Mouse (Mus musculus) neural tube, embryonic 14.5 days (tissue): ENCODE measurements around the gene Kif21b. TPM values are rescaled to one million over a fixed set of nuclear protein-coding genes. Genes with fewer than 3 reads are reported as not detected.

Experiments used
- ATAC-seq: fragments of 200-750 bp; cut with Nextera tagmentation; 2 replicates; pipeline ENCODE4 v1.8.0; 2017; ENCODE audit warnings: low read depth, mild to moderate bottlenecking, moderate TSS enrichment, moderate library complexity
- H3K27ac ChIP-seq: fragments of 300-500 bp; sonication (generic); 2 replicates; pipeline ENCODE4 v1.5.1; 2014; ENCODE audit warnings: low read depth, mild to moderate bottlenecking, control low read depth, low read length, moderate library complexity, mixed read lengths
- H3K27me3 ChIP-seq: fragments of 300-500 bp; sonication (generic); 2 replicates; pipeline ENCODE4 v1.6.1; 2014; ENCODE audit warnings: low read length; ENCODE audit not compliant: control insufficient read depth, insufficient read depth
- H3K36me3 ChIP-seq: fragments of 300-500 bp; sonication (generic); 2 replicates; pipeline ENCODE4 v1.6.1; 2014; ENCODE audit warnings: low read length, mixed read lengths; ENCODE audit not compliant: control insufficient read depth, insufficient read depth
- H3K4me1 ChIP-seq: fragments of 300-500 bp; sonication (generic); 2 replicates; pipeline ENCODE4 v1.6.1; 2014; ENCODE audit warnings: low read length; ENCODE audit not compliant: control insufficient read depth, insufficient read depth
- H3K4me2 ChIP-seq: fragments of 300-500 bp; sonication (generic); 2 replicates; pipeline ENCODE4 v1.6.1; 2014; ENCODE audit warnings: mild to moderate bottlenecking, low read depth, low read length, control low read depth
- H3K4me3 ChIP-seq: fragments of 300-500 bp; sonication (generic); 2 replicates; pipeline ENCODE4 v1.5.1; 2014; ENCODE audit warnings: low read depth, low read length, control low read depth, mixed read lengths
- H3K9ac ChIP-seq: fragments of 300-500 bp; sonication (generic); replicated peaks from 2 replicates; pipeline ENCODE4 v1.6.1; 2014; ENCODE audit warnings: low read depth, mild to moderate bottlenecking, control low read depth, low read length, mixed read lengths
- H3K9me3 ChIP-seq: fragments of 300-500 bp; sonication (generic); 2 replicates; pipeline ENCODE4 v1.6.1; 2016; ENCODE audit warnings: low read length; ENCODE audit not compliant: control insufficient read depth
- WGBS: fragments of 180-500 bp; shearing (Covaris S2); extraction: QIAGEN DNeasy Blood & Tissue Kit; methylation state at CpG from one replicate; pipeline ENCODE4 v1.1.7; 2014; 5-methylcytosine and 5-hydroxymethylcytosine counted together
- polyA plus RNA-seq: library from polyadenylated mRNA; unstranded; fragments of >200 nt; fragmentation: Nextera tagmentation; extraction: Ambion mirVana; gene quantifications from 2 replicates; pipeline ENCODE4 v1.2.1, GENCODE M21; 2014

The Kif21b gene
- polyA plus RNA-seq, 1 experiment from 2014 or later, result 54.5 TPM

GRCm38 (mm10) chr1:136126159-136126765 lies 4.9 kb upstream of the Kif21b start:
- H3K9me3 ChIP-seq, result no peaks in the 10 kb centered on the region
- H3K27me3 ChIP-seq, result no peaks in the 10 kb centered on the region
- H3K4me3 ChIP-seq, result no peak overlapping the region
- H3K27ac ChIP-seq, result no peak overlapping the region
- no peaks in the 10 kb centered on the region for H3K36me3 ChIP-seq
- no peak overlapping the region for H3K4me2 ChIP-seq
- no peak overlapping the region for H3K9ac ChIP-seq
- 86% methylated on average over 10 of the region's 10 CpGs for WGBS
- H3K4me1 ChIP-seq, result peaks cover 5% of the 10 kb centered on the region; the same call in 1 of the 2 replicates
- ATAC-seq, result no peak

- ATAC-seq, result no peak
- 81% methylated on average over 10 of the region's 10 CpGs for WGBS
- Histone ChIP-seq H3K27me3 (no peaks in the 10 kb centered on the region), H3K4me2 (no peak overlapping the region), H3K9me3 (no peaks in the 10 kb centered on the region), H3K27ac (no peak overlapping the region), H3K36me3 (no peaks in the 10 kb centered on the region), H3K9ac (no peak overlapping the region), H3K4me1 (peaks cover 5% of the 10 kb centered on the region; the same call in 1 of the 2 replicates), H3K4me3 (no peak overlapping the region)
Observed at GRCm38 (mm10) chr1:136126895-136127294, 4.3 kb upstream of the Kif21b start.

DNA sequence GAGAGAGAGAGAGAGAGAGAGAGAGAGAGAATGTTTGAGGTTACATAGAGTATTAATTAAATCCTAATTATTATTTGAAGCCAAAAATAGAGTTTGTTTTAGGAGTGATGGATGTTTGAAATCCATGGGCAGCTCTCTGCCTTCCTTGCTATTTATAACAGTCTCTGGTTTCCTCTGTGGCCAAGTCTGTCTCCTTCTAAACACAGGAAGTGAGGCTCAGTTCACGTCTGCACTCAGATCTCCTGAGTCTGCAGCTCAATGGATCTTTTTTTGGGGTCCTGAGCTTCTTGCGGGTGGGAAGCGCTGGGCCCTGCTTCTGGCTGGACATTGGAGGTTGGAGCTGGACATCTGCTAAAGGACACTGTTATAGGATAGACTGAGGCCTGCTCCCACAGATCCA lies 3.3 kb upstream of the Kif21b start:
- WGBS, result 69% methylated on average over 3 of the region's 3 CpGs
- Histone ChIP-seq H3K9ac (no peak overlapping the region), H3K4me3 (no peak overlapping the region), H3K36me3 (no peaks in the 10 kb centered on the region), H3K27me3 (no peaks in the 10 kb centered on the region), H3K9me3 (no peaks in the 10 kb centered on the region), H3K27ac (no peak overlapping the region), H3K4me2 (no peak overlapping the region), H3K4me1 (peaks cover 5% of the 10 kb centered on the region; the same call in 1 of the 2 replicates)
- ATAC-seq, result no peak

DNA sequence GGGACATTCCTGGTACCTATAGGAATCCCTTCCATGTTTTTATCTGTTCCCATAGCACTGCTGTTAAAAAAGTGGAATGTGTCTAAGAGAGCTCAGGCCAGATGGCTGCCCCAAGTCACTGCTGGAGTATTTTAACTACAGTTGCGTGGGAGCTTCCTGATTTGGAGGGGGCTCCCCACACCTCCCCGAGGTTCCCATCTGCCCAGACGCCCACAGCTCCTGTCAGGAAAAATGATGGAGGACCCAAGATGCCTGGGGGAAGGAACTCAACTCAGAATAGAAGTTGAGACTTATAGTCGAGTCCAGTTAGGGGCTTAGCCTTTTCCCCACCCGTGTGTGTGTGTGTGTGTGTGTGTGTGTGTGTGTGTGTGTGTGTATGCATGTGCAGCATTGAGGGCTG lies 2.8 kb upstream of the Kif21b start:
- ATAC-seq, result no peak
- no peaks in the 10 kb centered on the region for H3K9me3 ChIP-seq
- 44% methylated on average over 5 of the region's 5 CpGs for whole genome bisulfite sequencing
- no peak overlapping the region for H3K4me2 ChIP-seq
- no peak overlapping the region for H3K4me3 ChIP-seq
- H3K36me3 ChIP-seq, result no peaks in the 10 kb centered on the region
- peaks cover 5% of the 10 kb centered on the region; the same call in 1 of the 2 replicates for H3K4me1 ChIP-seq
- H3K27ac ChIP-seq, result no peak overlapping the region
- no peak overlapping the region for H3K9ac ChIP-seq
- H3K27me3 ChIP-seq, result no peaks in the 10 kb centered on the region

DNA sequence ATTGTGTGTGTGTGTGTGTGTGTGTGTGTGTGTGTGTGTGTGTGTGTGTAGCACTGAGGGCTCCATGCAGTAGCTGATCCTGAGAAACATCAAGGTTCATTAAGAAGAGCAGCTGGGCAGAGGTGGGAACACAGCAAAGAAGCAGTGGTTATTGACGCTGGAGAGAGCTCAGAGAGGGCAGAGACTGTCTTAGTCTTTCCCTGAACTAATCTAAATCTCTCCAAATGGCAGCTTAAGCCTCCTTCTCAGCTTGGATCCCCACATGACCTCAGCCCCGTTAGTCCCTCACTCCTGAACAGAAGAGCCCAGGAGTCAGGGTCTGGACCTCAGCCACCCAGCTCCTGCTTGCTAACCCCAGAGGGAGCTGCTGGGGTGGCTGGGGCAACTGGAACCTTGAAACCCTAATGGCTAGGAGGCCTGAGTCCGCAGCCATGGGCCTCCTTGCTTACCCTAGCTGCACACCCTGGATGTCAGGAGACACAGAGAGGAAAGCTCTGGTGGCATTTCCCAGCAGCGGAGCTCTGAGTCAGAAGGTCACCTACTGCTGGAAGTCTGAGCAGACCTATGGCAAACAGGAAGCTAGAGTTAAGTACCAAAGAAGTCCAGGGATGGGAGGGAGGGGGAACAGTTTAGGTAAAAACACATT lies 2.1 kb upstream of the Kif21b start:
- no peak overlapping the region for H3K4me3 ChIP-seq
- no peak for ATAC-seq
- no peak overlapping the region for H3K9ac ChIP-seq
- no peaks in the 10 kb centered on the region for H3K9me3 ChIP-seq
- H3K4me2 ChIP-seq, result no peak overlapping the region
- peaks cover 11% of the 10 kb centered on the region for H3K4me1 ChIP-seq
- no peaks in the 10 kb centered on the region for H3K36me3 ChIP-seq
- WGBS, result 67% methylated on average over 4 of the region's 4 CpGs
- H3K27ac ChIP-seq, result no peak overlapping the region
- H3K27me3 ChIP-seq, result no peaks in the 10 kb centered on the region

- WGBS, result 49% methylated on average over 3 of the region's 3 CpGs
Observed at GRCm38 (mm10) chr1:136130107-136130506, 1.1 kb upstream of the Kif21b start.

DNA sequence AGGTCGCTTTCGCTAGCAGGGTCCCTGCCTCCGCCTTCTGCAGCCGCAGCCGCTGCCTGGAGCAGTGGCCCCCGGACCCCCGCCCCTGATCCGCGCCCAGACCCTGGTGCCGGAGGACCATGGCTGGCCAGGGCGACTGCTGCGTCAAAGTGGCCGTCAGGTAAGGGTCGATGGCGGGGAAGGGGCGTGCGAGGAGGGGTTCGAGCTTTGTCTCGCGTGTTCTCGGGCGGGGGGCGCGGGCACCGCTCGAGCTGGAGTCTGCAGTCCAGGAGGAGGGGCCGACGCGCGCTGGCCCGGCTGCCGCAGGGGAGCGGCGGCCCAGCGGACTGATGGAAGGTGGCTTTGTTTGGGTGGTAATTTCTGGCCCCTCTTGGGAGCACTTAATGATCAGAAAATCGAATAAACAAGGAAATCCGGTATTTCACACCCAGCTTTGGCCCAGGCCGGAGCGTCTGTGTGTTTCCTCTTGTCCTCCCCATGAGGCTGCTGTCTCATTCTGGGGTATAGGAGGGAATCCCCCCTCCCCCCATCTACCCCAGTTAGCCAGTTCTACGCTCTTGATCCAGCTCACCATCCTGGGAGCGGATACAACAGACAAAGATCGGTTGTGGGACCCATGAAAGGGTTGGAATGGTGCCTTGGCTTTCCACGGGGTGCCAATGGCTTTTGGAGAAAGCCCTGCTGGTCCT lies 558 bp downstream of the Kif21b start:
- Histone ChIP-seq H3K4me1 (peaks cover 38% of the 10 kb centered on the region), H3K36me3 (no peaks in the 10 kb centered on the region), H3K4me2 (peak overlapping the region; percentile 67), H3K9me3 (no peaks in the 10 kb centered on the region), H3K27ac (peak overlapping the region; percentile 91), H3K9ac (peak overlapping the region; percentile 97), H3K27me3 (no peaks in the 10 kb centered on the region), H3K4me3 (peak overlapping the region; percentile 98)
- ATAC-seq, result peak; percentile 65
- under 1% methylated on average over 40 of the region's 43 CpGs for WGBS

More at GRCm38 (mm10) chr1:136130107-136130506, 1.1 kb upstream of the Kif21b start:
- peak overlapping the region; percentile 67 for H3K4me2 ChIP-seq
- no peak overlapping the region for H3K27ac ChIP-seq
- no peak overlapping the region for H3K9ac ChIP-seq
- no peaks in the 10 kb centered on the region for H3K36me3 ChIP-seq
- H3K27me3 ChIP-seq, result no peaks in the 10 kb centered on the region
- no peaks in the 10 kb centered on the region for H3K9me3 ChIP-seq
- ATAC-seq, result no peak
- peaks cover 22% of the 10 kb centered on the region for H3K4me1 ChIP-seq
- no peak overlapping the region for H3K4me3 ChIP-seq

DNA sequence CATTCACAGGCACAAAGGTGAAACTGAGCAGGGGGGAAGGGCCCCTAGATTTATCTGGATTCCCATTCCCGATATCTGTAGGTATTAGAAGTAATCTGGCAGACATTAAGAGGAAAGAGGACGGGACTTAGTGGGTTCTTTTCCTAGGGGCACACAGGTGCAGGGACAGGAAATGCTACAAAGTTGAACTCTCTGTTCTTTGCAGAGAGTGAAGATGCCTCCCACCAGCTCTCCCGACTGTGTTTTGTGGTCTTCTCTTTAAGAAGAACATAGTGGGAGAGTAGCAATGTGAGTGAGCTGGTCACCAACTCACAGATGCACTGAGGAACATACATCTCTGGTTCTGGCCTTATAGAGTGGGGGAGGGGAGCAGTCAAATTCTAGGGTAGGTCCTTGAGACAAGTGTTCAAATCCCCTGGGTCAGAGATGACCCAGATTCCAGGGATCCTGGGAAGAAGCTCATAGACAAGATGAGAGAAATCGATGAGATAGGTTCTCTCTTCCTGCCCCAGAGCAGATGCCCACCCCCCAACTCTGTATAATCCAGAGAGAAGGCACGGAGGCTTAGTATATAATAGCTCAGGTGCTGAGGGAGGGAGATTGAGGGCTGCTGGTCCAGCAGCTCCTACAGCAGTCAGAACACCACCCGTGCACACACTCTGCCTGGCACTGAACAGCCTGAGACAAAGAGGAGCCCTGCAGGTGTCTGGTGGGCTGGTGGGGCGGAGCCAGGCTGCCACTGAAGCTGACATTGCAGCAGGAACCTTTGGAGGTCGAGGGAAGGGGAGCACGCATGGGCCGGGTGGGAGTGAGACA lies 1.4 kb downstream of the Kif21b start:
- Histone ChIP-seq H3K4me2 (peak overlapping the region; percentile 67), H3K27ac (peak overlapping the region; percentile 91), H3K4me3 (peak overlapping the region; percentile 98), H3K36me3 (no peaks in the 10 kb centered on the region), H3K27me3 (no peaks in the 10 kb centered on the region), H3K9me3 (no peaks in the 10 kb centered on the region), H3K9ac (peak overlapping the region; percentile 97), H3K4me1 (peaks cover 46% of the 10 kb centered on the region)
- ATAC-seq, result peak; percentile 8
- 18% methylated on average over 10 of the region's 10 CpGs for WGBS
